10 mouse cellular contexts compared by ENCODE assay signal in the genomic region with DNA sequence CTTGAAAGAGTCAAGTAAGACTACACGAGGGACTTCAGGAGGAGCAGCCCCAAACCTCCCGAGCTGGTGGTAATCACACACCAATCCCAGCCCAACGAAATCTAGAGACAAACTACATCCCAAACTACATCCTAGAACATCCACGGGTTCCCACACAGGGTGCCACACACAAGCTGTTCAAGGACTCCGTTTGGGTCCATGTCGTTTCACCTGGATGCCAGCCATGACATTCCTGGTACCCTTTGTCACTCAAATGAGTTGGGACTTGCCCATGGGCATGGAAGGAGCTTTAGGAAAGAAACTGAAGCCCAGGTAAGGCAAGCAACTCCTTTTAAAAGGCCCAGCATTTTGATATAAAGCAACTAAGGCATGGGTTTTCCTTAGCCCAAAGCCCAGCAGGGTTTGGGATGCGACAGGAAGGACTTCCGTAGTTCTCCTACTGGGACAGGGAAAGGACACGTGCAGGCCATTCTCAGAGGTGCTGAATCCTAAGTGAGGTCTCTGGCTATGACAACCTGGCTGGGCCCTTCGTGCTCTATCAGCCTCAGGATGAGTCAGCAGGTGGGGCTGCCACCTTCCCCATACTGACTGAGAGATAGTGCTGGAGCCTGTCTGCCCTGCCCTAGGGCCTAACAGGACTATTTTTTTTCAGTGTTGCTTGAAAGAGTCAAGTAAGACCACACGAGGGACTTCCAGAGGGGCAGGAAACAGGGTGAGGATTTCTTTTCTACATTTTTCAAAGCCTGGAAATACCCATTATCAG. TPM values are rescaled to one million over a fixed set of nuclear protein-coding genes. Genes with fewer than 3 reads are reported as not detected.
DNase-seq lines count a peak whose midpoint lies in the region; ATAC-seq lines count a peak whose summit lies in the region.
"Had no signal": no experiment of that assay in that cellular context is flagged by ENCODE, and none has a peak within 500 bp of the region (broad histone marks: within the 10 kb centered on the region; RNA-seq: fewer than 3 reads in every experiment).

No protein-coding gene starts in this region.

- H3K4me1 ChIP-seq in brown adipose tissue, adult 24 weeks (ENCODE audit: control insufficient read depth, insufficient read depth, insufficient read length, low read length), result peaks cover 42% of the 10 kb centered on the region
- H3K4me1 ChIP-seq in intestine, embryonic 14.5 days (replicated peaks; ENCODE audit: control insufficient read depth, insufficient read depth, low read length), result peaks cover 46% of the 10 kb centered on the region
- H3K4me1 ChIP-seq in liver, embryonic 16.5 days (ENCODE audit: control insufficient read depth, low read depth, low read length), result peaks cover 29% of the 10 kb centered on the region
- H3K4me1 ChIP-seq in midbrain, embryonic 10.5 days, result peaks cover 58% of the 10 kb centered on the region
- H3K4me1 ChIP-seq in hindbrain, embryonic 12.5 days, result peaks cover 51% of the 10 kb centered on the region

- no peak for ATAC-seq in intestine, embryonic 14.5 days (replicated peaks; ENCODE audit: low FRiP score, low TSS enrichment, low read depth)
- ATAC-seq in liver, embryonic 16.5 days (ENCODE audit: low read depth), result peak; percentile 84
- ATAC-seq in hindbrain, embryonic 12.5 days (ENCODE audit: low FRiP score), result no peak

- peak overlapping the region; percentile 57 for H3K4me2 ChIP-seq in intestine, embryonic 14.5 days (ENCODE audit: low read length)
- H3K4me2 ChIP-seq in liver, embryonic 16.5 days (ENCODE audit: low read depth, low read length), result peak overlapping the region; percentile 75
- H3K4me2 ChIP-seq in hindbrain, embryonic 12.5 days (replicated peaks), result no peak overlapping the region
- H3K4me2 ChIP-seq: midbrain, embryonic 11.5 days had no signal

- no peaks in the 10 kb centered on the region for H3K36me3 ChIP-seq in intestine, embryonic 14.5 days (ENCODE audit: control insufficient read depth, insufficient read depth, low read length)
- no peaks in the 10 kb centered on the region; the same call in 1 of the 2 replicates for H3K36me3 ChIP-seq in liver, embryonic 16.5 days (ENCODE audit: control insufficient read depth, insufficient read depth)
- no peaks in the 10 kb centered on the region for H3K36me3 ChIP-seq in midbrain, embryonic 10.5 days
- no peaks in the 10 kb centered on the region for H3K36me3 ChIP-seq in hindbrain, embryonic 12.5 days

- 74% methylated on average over 11 of the region's 11 CpGs for WGBS in intestine, embryonic 14.5 days
- WGBS in liver, embryonic 16.5 days (ENCODE audit: insufficient replicate concordance), result 45% methylated on average over 11 of the region's 11 CpGs
- WGBS in midbrain, embryonic 10.5 days, result 75% methylated on average over 11 of the region's 11 CpGs
- 74% methylated on average over 11 of the region's 11 CpGs for WGBS in hindbrain, embryonic 12.5 days

- H3K27ac ChIP-seq in brown adipose tissue, adult 24 weeks (replicated peaks; ENCODE audit: low read depth, low read length), result peak overlapping the region; percentile 94
- no peak overlapping the region for H3K27ac ChIP-seq in intestine, embryonic 14.5 days (ENCODE audit: low read depth)
- H3K27ac ChIP-seq in liver, embryonic 16.5 days (ENCODE audit: low read length), result peak overlapping the region; percentile 75
- no peak overlapping the region for H3K27ac ChIP-seq in midbrain, embryonic 10.5 days (replicated peaks)
- H3K27ac ChIP-seq in hindbrain, embryonic 12.5 days, result no peak overlapping the region

- H3K27me3 ChIP-seq in intestine, embryonic 14.5 days (replicated peaks; ENCODE audit: control insufficient read depth, insufficient read depth, low read length), result peaks cover 9% of the 10 kb centered on the region; the same call in 1 of the 2 replicates
- peaks cover 9% of the 10 kb centered on the region for H3K27me3 ChIP-seq in liver, embryonic 16.5 days (ENCODE audit: control insufficient read depth, insufficient read depth, low read depth, low read length)
- peaks cover 62% of the 10 kb centered on the region for H3K27me3 ChIP-seq in midbrain, embryonic 10.5 days (ENCODE audit: low read depth, poor library complexity, severe bottlenecking)
- H3K27me3 ChIP-seq in hindbrain, embryonic 12.5 days, result peaks cover 38% of the 10 kb centered on the region

- intact Hi-C loops in gastrocnemius, postnatal 14 days (cut with DNase I; ENCODE audit: low total_unique reads), result no loop called here

- H3K4me3 ChIP-seq in brown adipose tissue, adult 24 weeks (ENCODE audit: insufficient read depth, low read depth, low read length), result peak overlapping the region; percentile 66
- H3K4me3 ChIP-seq in intestine, embryonic 14.5 days (ENCODE audit: low read depth, low read length), result 0 out of 2 replicates have a peak overlapping the region, but pooled peaks have one; percentile 23
- peak overlapping the region; percentile 63 for H3K4me3 ChIP-seq in liver, embryonic 16.5 days (ENCODE audit: low read depth, low read length)
- no peak overlapping the region for H3K4me3 ChIP-seq in midbrain, embryonic 10.5 days
- H3K4me3 ChIP-seq in hindbrain, embryonic 12.5 days, result no peak overlapping the region

- H3K9ac ChIP-seq in intestine, embryonic 14.5 days (ENCODE audit: low read length), result no peak overlapping the region
- H3K9ac ChIP-seq in liver, embryonic 16.5 days (ENCODE audit: low read depth, low read length), result peak overlapping the region; percentile 66
- no peak overlapping the region for H3K9ac ChIP-seq in hindbrain, embryonic 12.5 days

- DNase-seq in adrenal gland, adult (ENCODE audit: inconsistent age in 2 of 2, low spot score in 1 of 2), result peak; percentile 46 to 72
- DNase-seq in adrenal gland, adult 8-10 months, result no peak
- no peak for DNase-seq in intestine, embryonic 14.5 days (ENCODE audit: low spot score)
- no peak for DNase-seq in midbrain, embryonic 10.5 days (ENCODE audit: low spot score)
- no peak for DNase-seq in gastrocnemius, postnatal 14 days

- H3K9me3 ChIP-seq in intestine, embryonic 14.5 days (ENCODE audit: control insufficient read depth, low read length), result no peaks in the 10 kb centered on the region
- no peaks in the 10 kb centered on the region for H3K9me3 ChIP-seq in liver, embryonic 16.5 days (replicated peaks; ENCODE audit: control insufficient read depth, low read length)
- no peaks in the 10 kb centered on the region for H3K9me3 ChIP-seq in midbrain, embryonic 10.5 days (replicated peaks)
- H3K9me3 ChIP-seq in hindbrain, embryonic 12.5 days (replicated peaks), result no peaks in the 10 kb centered on the region

RNA-seq across cellular contexts. Expression of a gene that starts 1.7 kb away (rescaled TPM):
- total RNA-seq in adrenal gland, adult 8-10 months (2022), result 100 to 1,000 TPM in 2 of 4 experiments, 10 to 100 TPM in 2; 80.9 to 133 (median 107) TPM
- polyA plus RNA-seq in brown adipose tissue, adult 24 weeks (2012; ENCODE audit: insufficient read depth, insufficient read length, missing spikeins), result 30.1 and 32.4 TPM in 2 replicates
- 27.0 and 39.6 TPM in 2 replicates for polyA plus RNA-seq in intestine, embryonic 14.5 days (2014; fragmentation: Nextera tagmentation; extraction: Ambion mirVana)
- 35.0 and 37.8 TPM in 2 replicates for polyA plus RNA-seq in liver, embryonic 16.5 days (2015; fragmentation: Nextera tagmentation; extraction: Ambion mirVana)
- polyA plus RNA-seq in midbrain, embryonic 10.5 days (2016; fragmentation: Nextera tagmentation; extraction: Ambion mirVana), result 7.4 and 7.5 TPM in 2 replicates
- total RNA-seq in gastrocnemius, postnatal 14 days (2021), result 10 to 100 TPM; 29.3 to 39.2 TPM
- polyA plus RNA-seq in hindbrain, embryonic 12.5 days (2016; fragmentation: Nextera tagmentation; extraction: Ambion mirVana), result 10.6 and 11.0 TPM in 2 replicates

RNA-seq across cellular contexts. Expression of a gene that starts 34.1 kb away (rescaled TPM):
- 1 to 10 TPM in 2 of 4 experiments, under 1 TPM in 2; 0.49 to 1.9 (median 1.3) TPM for total RNA-seq in adrenal gland, adult 8-10 months (2022)
- not detected in 2 replicates for polyA plus RNA-seq in brown adipose tissue, adult 24 weeks (2012; ENCODE audit: insufficient read depth, insufficient read length, missing spikeins)
- polyA plus RNA-seq in intestine, embryonic 14.5 days (2014; fragmentation: Nextera tagmentation; extraction: Ambion mirVana), result 0.15 TPM in 1 of 2 replicates, not detected in the other
- polyA plus RNA-seq in liver, embryonic 16.5 days (2015; fragmentation: Nextera tagmentation; extraction: Ambion mirVana), result 0.06 TPM in 1 of 2 replicates, not detected in the other
- polyA plus RNA-seq in midbrain, embryonic 10.5 days (2016; fragmentation: Nextera tagmentation; extraction: Ambion mirVana), result 0.23 and 0.31 TPM in 2 replicates
- not detected for total RNA-seq in gastrocnemius, postnatal 14 days (2021)
- 1.0 and 1.3 TPM in 2 replicates for polyA plus RNA-seq in hindbrain, embryonic 12.5 days (2016; fragmentation: Nextera tagmentation; extraction: Ambion mirVana)

RNA-seq across cellular contexts. Expression of a gene that starts 49.0 kb away (rescaled TPM):
- not detected for total RNA-seq in adrenal gland, adult 8-10 months (2022)
- polyA plus RNA-seq in brown adipose tissue, adult 24 weeks (2012; ENCODE audit: insufficient read depth, insufficient read length, missing spikeins), result not detected in 2 replicates
- not detected in 2 replicates for polyA plus RNA-seq in intestine, embryonic 14.5 days (2014; fragmentation: Nextera tagmentation; extraction: Ambion mirVana)
- polyA plus RNA-seq in liver, embryonic 16.5 days (2015; fragmentation: Nextera tagmentation; extraction: Ambion mirVana), result not detected in 2 replicates
- 0.31 TPM in 1 of 2 replicates, not detected in the other for polyA plus RNA-seq in midbrain, embryonic 10.5 days (2016; fragmentation: Nextera tagmentation; extraction: Ambion mirVana)
- total RNA-seq in gastrocnemius, postnatal 14 days (2021), result not detected
- polyA plus RNA-seq in hindbrain, embryonic 12.5 days (2016; fragmentation: Nextera tagmentation; extraction: Ambion mirVana), result 1.1 and 1.4 TPM in 2 replicates
- total RNA-seq: heart, postnatal 14 days had no signal
- polyA plus RNA-seq: midbrain, embryonic 11.5 days had no signal

Comparison
In these comparisons a context has a peak if more than half of its experiments do, and no peak if none do; other contexts are left out.
1. DNase-seq: peak in adrenal gland, adult (2 of 2); none in adrenal gland, adult 8-10 months (single experiment), intestine, embryonic 14.5 days (single experiment), midbrain, embryonic 10.5 days (single experiment) and gastrocnemius, postnatal 14 days (single experiment).
2. H3K27ac ChIP-seq: peak in brown adipose tissue, adult 24 weeks (single experiment) and liver, embryonic 16.5 days (single experiment); none in intestine, embryonic 14.5 days (single experiment), midbrain, embryonic 10.5 days (single experiment) and hindbrain, embryonic 12.5 days (single experiment).
3. H3K4me3 ChIP-seq: peak in brown adipose tissue, adult 24 weeks (single experiment), intestine, embryonic 14.5 days (single experiment) and liver, embryonic 16.5 days (single experiment); none in midbrain, embryonic 10.5 days (single experiment) and hindbrain, embryonic 12.5 days (single experiment).